Mouse (Mus musculus): ENCODE results near the gene Sfr1. TPM values are rescaled to one million over a fixed set of nuclear protein-coding genes. Genes with fewer than 3 reads are reported as not detected.

Sfr1 gene
- total RNA-seq (2014; rRNA removed) (42.7 and 48.9 TPM in 2 replicates), polyA plus RNA-seq (2015; fragmentation: Nextera tagmentation; extraction: Ambion mirVana) (183 TPM in 2 replicates)

GRCm38 (mm10) chr19:47731071-47731881, at the start of gene Sfr1:
Gene Sfr1, plus strand, starts transcription at chr19:47731682.
- Histone ChIP-seq H3K36me3 (ENCODE audit: insufficient read depth, low read length) (peaks cover 14% of the 10 kb centered on the region), H3K27ac (ENCODE audit: low read depth, low read length) (peak within 1 kb of the TSS; percentile 92), H3K9ac (replicated peaks; ENCODE audit: low read length, poor library complexity, severe bottlenecking) (peak within 1 kb of the TSS; percentile 74), H3K27me3 (ENCODE audit: insufficient read depth, low read length) (no peaks in the 10 kb centered on the region), H3K4me1 (ENCODE audit: insufficient read depth, low read length) (no peaks in the 10 kb centered on the region), H3K4me3 (ENCODE audit: low read depth, low read length) (peak within 1 kb of the TSS; percentile 66), H3K4me2 (ENCODE audit: low read depth, low read length, poor library complexity, severe bottlenecking) (peak within 1 kb of the TSS; percentile 81), H3K9me3 (ENCODE audit: low read length) (no peaks in the 10 kb centered on the region)
- peak; percentile 68 for TF ChIP-seq CTCF (IDR thresholded peaks at IDR 0.05)
- ATAC-seq (ENCODE audit: low FRiP score): peak; percentile 98
- WGBS: under 1% methylated on average over 63 of the region's 72 CpGs
- peak; percentile 98 for DNase-seq (ENCODE audit: low spot score)

DNA sequence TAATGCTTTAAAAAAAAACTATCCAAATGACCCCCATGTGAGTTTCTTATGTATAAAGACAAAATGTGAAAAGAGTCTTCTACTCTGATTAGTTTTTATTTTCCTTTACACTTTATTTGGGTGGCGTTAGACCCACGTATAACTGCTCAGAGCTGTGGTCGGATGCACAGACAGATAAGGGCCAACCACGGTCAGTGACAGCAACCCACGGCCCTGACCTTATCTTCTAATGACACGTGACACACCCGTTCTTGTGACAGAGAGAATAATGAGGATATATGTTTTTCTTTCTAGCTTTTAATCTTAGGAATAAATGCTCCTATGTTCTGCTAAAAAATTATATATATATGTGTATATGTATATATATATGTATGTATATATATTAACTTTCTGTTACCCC, 41.9 kb upstream of the Sfr1 start:
- Histone ChIP-seq H3K4me1 (ENCODE audit: insufficient read depth, low read length) (no peaks in the 10 kb centered on the region), H3K9me3 (ENCODE audit: low read length) (no peaks in the 10 kb centered on the region), H3K4me3 (ENCODE audit: low read depth, low read length) (no peak overlapping the region), H3K9ac (replicated peaks; ENCODE audit: low read length, poor library complexity, severe bottlenecking) (no peak overlapping the region), H3K27me3 (ENCODE audit: insufficient read depth, low read length) (no peaks in the 10 kb centered on the region), H3K36me3 (ENCODE audit: insufficient read depth, low read length) (no peaks in the 10 kb centered on the region), H3K4me2 (ENCODE audit: low read depth, low read length, poor library complexity, severe bottlenecking) (no peak overlapping the region), H3K27ac (ENCODE audit: low read depth, low read length) (no peak overlapping the region)
- TF ChIP-seq CTCF (IDR thresholded peaks at IDR 0.05): no peak
- no peak for DNase-seq (ENCODE audit: low spot score)
- ATAC-seq (ENCODE audit: low FRiP score): no peak
- 91% methylated on average over 7 of the region's 7 CpGs for WGBS

DNA sequence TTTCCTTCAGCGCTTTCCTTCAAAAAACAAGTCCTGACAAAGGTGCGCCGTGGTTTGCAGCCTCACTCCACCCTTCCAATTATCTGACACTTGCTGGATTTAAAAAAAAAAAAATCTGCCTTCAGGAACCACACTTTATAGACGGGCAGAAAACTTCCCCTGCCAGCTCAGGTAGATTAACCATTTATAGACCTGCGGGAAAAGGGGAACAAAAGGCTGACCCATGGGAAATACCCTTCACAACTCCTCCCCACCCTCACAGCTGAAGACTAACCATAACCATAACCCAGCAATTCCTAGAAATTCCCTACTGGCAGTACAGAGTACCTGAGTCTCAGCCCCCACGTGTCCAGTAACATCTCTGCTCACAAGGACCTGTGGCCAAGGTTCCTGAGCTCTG, 39.5 kb upstream of the Sfr1 start, which contains the start of gene Col17a1:
Col17a1 (minus strand) TSS at position 101 of the 400 bp plus-strand sequence.
- no peaks in the 10 kb centered on the region for H3K4me1 ChIP-seq (ENCODE audit: insufficient read depth, low read length)
- H3K4me2 ChIP-seq (ENCODE audit: low read depth, low read length, poor library complexity, severe bottlenecking): no peak within 1 kb of the TSS
- H3K4me3 ChIP-seq (ENCODE audit: low read depth, low read length): no peak within 1 kb of the TSS
- no peaks in the 10 kb centered on the region for H3K9me3 ChIP-seq (ENCODE audit: low read length)
- ATAC-seq (ENCODE audit: low FRiP score) (no peak), DNase-seq (ENCODE audit: low spot score) (no peak)
- WGBS: 83% methylated on average over 6 of the region's 6 CpGs
- H3K9ac ChIP-seq (replicated peaks; ENCODE audit: low read length, poor library complexity, severe bottlenecking): no peak within 1 kb of the TSS
- H3K27me3 ChIP-seq (ENCODE audit: insufficient read depth, low read length): no peaks in the 10 kb centered on the region
- no peak within 1 kb of the TSS for H3K27ac ChIP-seq (ENCODE audit: low read depth, low read length)
- H3K36me3 ChIP-seq (ENCODE audit: insufficient read depth, low read length): no peaks in the 10 kb centered on the region
- no peak for TF ChIP-seq CTCF (IDR thresholded peaks at IDR 0.05)

- DNase-seq (ENCODE audit: low spot score): no peak
- Histone ChIP-seq H3K36me3 (ENCODE audit: insufficient read depth, low read length) (no peaks in the 10 kb centered on the region), H3K9ac (replicated peaks; ENCODE audit: low read length, poor library complexity, severe bottlenecking) (no peak overlapping the region)
Observed at GRCm38 (mm10) chr19:47695725-47696124, 35.8 kb upstream of the Sfr1 start.

DNA sequence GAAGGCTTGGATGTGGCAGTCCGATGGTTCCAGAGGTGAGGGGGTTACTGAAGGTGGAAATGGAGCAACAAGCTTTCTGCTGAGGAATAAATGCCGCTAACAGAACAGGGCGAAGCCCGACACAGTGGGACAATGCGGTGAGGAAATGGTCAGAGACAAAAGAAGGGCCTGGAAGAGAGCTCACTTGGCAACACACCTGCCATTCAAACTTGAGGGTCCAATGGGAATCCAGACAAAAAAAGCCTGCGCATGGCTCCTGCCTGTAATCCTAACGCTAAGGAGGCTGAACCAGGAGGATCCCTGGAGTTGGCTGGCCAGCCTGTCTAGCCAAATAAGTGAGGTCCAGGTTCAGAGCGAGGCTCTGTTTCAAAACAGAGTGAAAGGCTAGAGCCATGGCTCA, 35.1 kb upstream of the Sfr1 start:
- no peak for ATAC-seq (ENCODE audit: low FRiP score)
- no peak for DNase-seq (ENCODE audit: low spot score)
- H3K27ac ChIP-seq (ENCODE audit: low read depth, low read length): no peak overlapping the region
- no peaks in the 10 kb centered on the region for H3K36me3 ChIP-seq (ENCODE audit: insufficient read depth, low read length)
- TF ChIP-seq CTCF (IDR thresholded peaks at IDR 0.05): no peak
- no peaks in the 10 kb centered on the region for H3K27me3 ChIP-seq (ENCODE audit: insufficient read depth, low read length)
- no peak overlapping the region for H3K4me2 ChIP-seq (ENCODE audit: low read depth, low read length, poor library complexity, severe bottlenecking)
- no peak overlapping the region for H3K9ac ChIP-seq (replicated peaks; ENCODE audit: low read length, poor library complexity, severe bottlenecking)
- H3K4me1 ChIP-seq (ENCODE audit: insufficient read depth, low read length): no peaks in the 10 kb centered on the region
- H3K4me3 ChIP-seq (ENCODE audit: low read depth, low read length): no peak overlapping the region
- 93% methylated on average over 8 of the region's 8 CpGs for WGBS
- H3K9me3 ChIP-seq (ENCODE audit: low read length): no peaks in the 10 kb centered on the region

More at GRCm38 (mm10) chr19:47695725-47696124, 35.8 kb upstream of the Sfr1 start:
- Histone ChIP-seq H3K4me2 (ENCODE audit: low read depth, low read length, poor library complexity, severe bottlenecking) (no peak overlapping the region), H3K4me1 (ENCODE audit: insufficient read depth, low read length) (no peaks in the 10 kb centered on the region), H3K27ac (ENCODE audit: low read depth, low read length) (no peak overlapping the region), H3K4me3 (ENCODE audit: low read depth, low read length) (no peak overlapping the region), H3K9me3 (ENCODE audit: low read length) (no peaks in the 10 kb centered on the region), H3K27me3 (ENCODE audit: insufficient read depth, low read length) (no peaks in the 10 kb centered on the region)
- ATAC-seq (ENCODE audit: low FRiP score): no peak
- TF ChIP-seq CTCF (IDR thresholded peaks at IDR 0.05): no peak
- 95% methylated on average over 6 of the region's 6 CpGs for WGBS

DNA sequence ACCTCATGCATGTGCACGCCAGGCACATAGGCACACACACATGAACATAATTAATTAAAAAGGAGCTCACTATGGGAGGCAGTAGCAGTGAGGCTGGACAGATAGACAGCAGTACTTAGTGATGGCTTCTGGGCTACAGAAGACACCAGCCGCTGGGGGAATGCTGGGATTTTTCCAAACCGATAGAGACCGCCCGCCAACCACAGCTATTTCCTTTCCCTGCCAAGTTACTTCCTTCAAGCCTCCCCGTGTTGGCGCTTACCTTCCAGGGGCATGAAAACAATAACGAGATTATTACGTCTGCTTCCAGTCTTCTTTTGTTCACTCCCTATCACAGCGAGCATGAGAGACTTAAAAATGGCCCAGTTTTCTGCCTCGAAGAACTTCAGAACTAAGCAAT, 34.4 kb upstream of the Sfr1 start:
- Histone ChIP-seq H3K9ac (replicated peaks; ENCODE audit: low read length, poor library complexity, severe bottlenecking) (no peak overlapping the region), H3K4me2 (ENCODE audit: low read depth, low read length, poor library complexity, severe bottlenecking) (no peak overlapping the region), H3K4me3 (ENCODE audit: low read depth, low read length) (no peak overlapping the region), H3K27ac (ENCODE audit: low read depth, low read length) (no peak overlapping the region), H3K36me3 (ENCODE audit: insufficient read depth, low read length) (no peaks in the 10 kb centered on the region), H3K9me3 (ENCODE audit: low read length) (no peaks in the 10 kb centered on the region), H3K27me3 (ENCODE audit: insufficient read depth, low read length) (no peaks in the 10 kb centered on the region), H3K4me1 (ENCODE audit: insufficient read depth, low read length) (no peaks in the 10 kb centered on the region)
- ATAC-seq (ENCODE audit: low FRiP score): no peak
- no peak for TF ChIP-seq CTCF (IDR thresholded peaks at IDR 0.05)
- DNase-seq (ENCODE audit: low spot score): no peak
- WGBS: 73% methylated on average over 11 of the region's 11 CpGs
